Mouse (Mus musculus): ENCODE data around the gene Shtn1.

Gene Shtn1

GRCm38 (mm10) chr19:58963011-58963410 is 112.9 kb downstream of the Shtn1 start:
- DNase-seq: no peak

- no peak for DNase-seq
Measured at GRCm38 (mm10) chr19:58954779-58955178, 121.1 kb downstream of the Shtn1 start.

- no peak for DNase-seq
Measured at GRCm38 (mm10) chr19:58952236-58952635, 123.7 kb downstream of the Shtn1 start.

- no peak for DNase-seq
Measured at GRCm38 (mm10) chr19:58951521-58951920, 124.4 kb downstream of the Shtn1 start.

- DNase-seq: no peak
Measured at GRCm38 (mm10) chr19:58945959-58946358, 129.9 kb downstream of the Shtn1 start.

GRCm38 (mm10) chr19:58942841-58943828 is 132.8 kb downstream of the Shtn1 start, which contains the start of the genes Eno4 and Hspa12a:
Gene Eno4 (plus strand): TSS chr19:58943425.
Gene Hspa12a (minus strand): TSS chr19:58943654.
- DNase-seq: peak; percentile 93

GRCm38 (mm10) chr19:58933062-58933461 is 142.8 kb downstream of the Shtn1 start:
- no peak for DNase-seq

GRCm38 (mm10) chr19:58931081-58931800 is 144.7 kb downstream of the Shtn1 start:
- DNase-seq: no peak
